17 mouse cellular contexts compared by ENCODE assay signal in genomic region chr19:28697718-28698117, GRCm38 (mm10). TPM values are rescaled to one million over a fixed set of nuclear protein-coding genes. Genes with fewer than 3 reads are reported as not detected.
A peak's percentile ranks its signal among the peaks of the same experiment; 100 is the strongest.
DNase-seq lines count a peak whose midpoint lies in the region; ATAC-seq and TF ChIP-seq lines count a peak whose summit lies in the region.
"Had no signal": no experiment of that assay in that cellular context is flagged by ENCODE, and none has a peak within 500 bp of the region (broad histone marks: within the 10 kb centered on the region; RNA-seq: fewer than 3 reads in every experiment).

No protein-coding gene starts in this region.

- TF ChIP-seq EP300 in liver, embryonic 14.5 days (IDR thresholded peaks at IDR 0.05; ENCODE audit: low read depth): no peak

- CTCF ChIA-PET in Patski (lab: Charles Lee): interaction anchor here (1.1 kb wide), 1 partner anchor 8 kb away, joined by 3 read pairs; no protein-coding TSS in a partner anchor

- in situ Hi-C loops in Patski (cut with MboI; ENCODE audit: low pct_unique_long_range_greater_than_20kb): no loop called here

- no peaks in the 10 kb centered on the region for H3K27me3 ChIP-seq in intestine, postnatal 0 days (replicated peaks; ENCODE audit: control insufficient read depth, insufficient read depth, low read length)
- no peaks in the 10 kb centered on the region for H3K27me3 ChIP-seq in intestine, embryonic 16.5 days (replicated peaks; ENCODE audit: control insufficient read depth, insufficient read depth, low read length)
- H3K27me3 ChIP-seq in liver, embryonic 14.5 days (ENCODE audit: control insufficient read depth, insufficient read depth, low read length): no peaks in the 10 kb centered on the region
- H3K27me3 ChIP-seq in Patski: peaks cover 2% of the 10 kb centered on the region
- H3K27me3 ChIP-seq: forebrain, embryonic 15.5 days; limb, embryonic 12.5 days had no signal

- TF ChIP-seq CTCF in intestine, postnatal 0 days (IDR thresholded peaks at IDR 0.05; ENCODE audit: low read depth): peak; percentile 56
- TF ChIP-seq CTCF in liver, embryonic 14.5 days (IDR thresholded peaks at IDR 0.05; ENCODE audit: low read depth): 0 out of 2 replicates have a peak, but pooled peaks have one; percentile 18
- peak; percentile 78 for TF ChIP-seq CTCF in Patski (IDR thresholded peaks at IDR 0.05)

- H3K27ac ChIP-seq in intestine, postnatal 0 days (ENCODE audit: low read depth, low read length): no peak overlapping the region
- no peak overlapping the region for H3K27ac ChIP-seq in intestine, embryonic 16.5 days (ENCODE audit: low read length)
- no peak overlapping the region for H3K27ac ChIP-seq in liver, embryonic 14.5 days
- H3K27ac ChIP-seq: forebrain, embryonic 15.5 days; limb, embryonic 12.5 days; midbrain, embryonic 12.5 days had no signal

- ATAC-seq in intestine, postnatal 0 days: no peak
- no peak for ATAC-seq in intestine, embryonic 16.5 days
- ATAC-seq in liver, embryonic 14.5 days (ENCODE audit: insufficient read depth): no peak
- no peak for ATAC-seq in Patski
- ATAC-seq: forebrain, embryonic 15.5 days had no signal

- no peaks in the 10 kb centered on the region for H3K4me1 ChIP-seq in intestine, postnatal 0 days (replicated peaks; ENCODE audit: control insufficient read depth, insufficient read depth, low read length)
- no peaks in the 10 kb centered on the region for H3K4me1 ChIP-seq in intestine, embryonic 16.5 days (ENCODE audit: control insufficient read depth, insufficient read depth, low read length)
- H3K4me1 ChIP-seq in liver, embryonic 14.5 days (replicated peaks; ENCODE audit: control insufficient read depth in 2 of 2, insufficient read depth in 2 of 2, low read length in 1 of 2): no peaks in the 10 kb centered on the region
- H3K4me1 ChIP-seq: forebrain, embryonic 15.5 days; heart, embryonic 12.5 days; limb, embryonic 12.5 days; midbrain, embryonic 12.5 days had no signal

- POLR2A ChIA-PET in Patski (lab: Charles Lee): no interaction called here

- no peak overlapping the region for H3K9ac ChIP-seq in intestine, postnatal 0 days (ENCODE audit: low read depth, low read length)
- H3K9ac ChIP-seq in intestine, embryonic 16.5 days (ENCODE audit: low read depth, low read length): no peak overlapping the region
- H3K9ac ChIP-seq in liver, embryonic 14.5 days (replicated peaks): no peak overlapping the region
- H3K9ac ChIP-seq: forebrain, embryonic 15.5 days; heart, embryonic 12.5 days; limb, embryonic 12.5 days; midbrain, embryonic 12.5 days had no signal

- DNase-seq in adrenal gland, postnatal 25 days: peak; percentile 19
- no peak for DNase-seq in adrenal gland, postnatal 4 days (ENCODE audit: low spot score in 2 of 2)
- no peak for DNase-seq in liver, embryonic 14.5 days (ENCODE audit: low read depth in 3 of 3, low spot score in 3 of 3)
- DNase-seq in liver (no peak), Patski (ENCODE audit: low read depth, low spot score) (no peak)
- no peak for DNase-seq in right cerebral cortex, postnatal 36 days (ENCODE audit: low spot score in 2 of 2)
- DNase-seq: adrenal gland, postnatal 14 days; embryo, embryonic 11 days; layer of hippocampus, postnatal 36 days; lung, postnatal 36 days; thymus, postnatal 14 days had no signal

- H3K4me3 ChIP-seq in intestine, postnatal 0 days (ENCODE audit: low read depth, low read length): no peak overlapping the region
- no peak overlapping the region for H3K4me3 ChIP-seq in intestine, embryonic 16.5 days (ENCODE audit: low read length)
- H3K4me3 ChIP-seq in liver, embryonic 14.5 days (ENCODE audit: insufficient read depth in 1 of 2, low read depth in 2 of 2, low read length in 2 of 2): no peak overlapping the region
- H3K4me3 ChIP-seq: forebrain, embryonic 15.5 days; heart, embryonic 12.5 days; limb, embryonic 12.5 days; midbrain, embryonic 12.5 days had no signal

- H3K9me3 ChIP-seq in intestine, postnatal 0 days (ENCODE audit: control insufficient read depth): no peaks in the 10 kb centered on the region
- no peaks in the 10 kb centered on the region for H3K9me3 ChIP-seq in intestine, embryonic 16.5 days (ENCODE audit: control insufficient read depth, low read length)
- no peaks in the 10 kb centered on the region for H3K9me3 ChIP-seq in liver, embryonic 14.5 days (ENCODE audit: control insufficient read depth, low read length)
- H3K9me3 ChIP-seq: forebrain, embryonic 15.5 days; limb, embryonic 12.5 days; midbrain, embryonic 12.5 days had no signal

- 66% methylated on average over 3 of the region's 3 CpGs for WGBS in intestine, postnatal 0 days
- 74% methylated on average over 3 of the region's 3 CpGs for WGBS in intestine, embryonic 16.5 days
- 39% methylated on average over 3 of the region's 3 CpGs for WGBS in liver, embryonic 14.5 days (ENCODE audit: insufficient replicate concordance)

- no peaks in the 10 kb centered on the region for H3K36me3 ChIP-seq in intestine, postnatal 0 days (ENCODE audit: control insufficient read depth, insufficient read depth)
- no peaks in the 10 kb centered on the region for H3K36me3 ChIP-seq in intestine, embryonic 16.5 days (ENCODE audit: control insufficient read depth, insufficient read depth, low read length)
- no peaks in the 10 kb centered on the region for H3K36me3 ChIP-seq in liver, embryonic 14.5 days (replicated peaks; ENCODE audit: control insufficient read depth, insufficient read depth, low read depth)
- H3K36me3 ChIP-seq: forebrain, embryonic 15.5 days; heart, embryonic 12.5 days; limb, embryonic 12.5 days; midbrain, embryonic 12.5 days had no signal

- H3K4me2 ChIP-seq in intestine, postnatal 0 days (replicated peaks; ENCODE audit: low read depth): no peak overlapping the region
- no peak overlapping the region for H3K4me2 ChIP-seq in intestine, embryonic 16.5 days (ENCODE audit: low read depth, low read length)
- no peak overlapping the region for H3K4me2 ChIP-seq in liver, embryonic 14.5 days (ENCODE audit: low read depth)
- H3K4me2 ChIP-seq: forebrain, embryonic 15.5 days; heart, embryonic 12.5 days; limb, embryonic 12.5 days; midbrain, embryonic 12.5 days had no signal

RNA-seq across cellular contexts. Expression of gene Glis3, which starts 17.8 kb away (rescaled TPM):
- total RNA-seq in adrenal gland, postnatal 25 days (2021): 9.5 and 13.5 TPM in 2 replicates
- total RNA-seq in adrenal gland, postnatal 4 days (2021): 10 to 100 TPM; 10.6 to 19.0 TPM
- polyA plus RNA-seq in intestine, postnatal 0 days (2015; fragmentation: Nextera tagmentation; extraction: Ambion mirVana): 0.59 and 0.86 TPM in 2 replicates
- polyA plus RNA-seq in intestine, embryonic 16.5 days (2015; fragmentation: Nextera tagmentation; extraction: Ambion mirVana): 0.73 and 0.97 TPM in 2 replicates
- 0.08 and 0.12 TPM in 2 replicates for polyA plus RNA-seq in liver, embryonic 14.5 days (2012; rRNA removed)
- polyA plus RNA-seq in liver, embryonic 14.5 days (2014; fragmentation: Nextera tagmentation; extraction: Ambion mirVana): 0.14 and 0.20 TPM in 2 replicates
- polyA plus RNA-seq in Patski (2021): 213 TPM

Comparison
In these comparisons a context has a peak if more than half of its experiments do, and no peak if none do; other contexts are left out.
1. CTCF ChIP-seq: peak in every context shown above with its lines; median percentile 78 in Patski; 56 in intestine, postnatal 0 days; 18 in liver, embryonic 14.5 days.
2. RNA of gene Glis3, which starts 17.8 kb away (polyA plus RNA-seq): 213 TPM in Patski (single experiment); 0.59 to 0.86 TPM in intestine, postnatal 0 days, 0.73 to 0.97 TPM in intestine, embryonic 16.5 days and 0.08 to 0.20 TPM in liver, embryonic 14.5 days; every median in the first group is over 100 times any median in the second.